Mouse (Mus musculus): ENCODE results near the gene Hist1h1c.
"Not testable (repeated sequence)": the region's sequence is repeated elsewhere in the genome, so short reads cannot be mapped to it uniquely, and the experiment has no call there.

Hist1h1c gene

DNA sequence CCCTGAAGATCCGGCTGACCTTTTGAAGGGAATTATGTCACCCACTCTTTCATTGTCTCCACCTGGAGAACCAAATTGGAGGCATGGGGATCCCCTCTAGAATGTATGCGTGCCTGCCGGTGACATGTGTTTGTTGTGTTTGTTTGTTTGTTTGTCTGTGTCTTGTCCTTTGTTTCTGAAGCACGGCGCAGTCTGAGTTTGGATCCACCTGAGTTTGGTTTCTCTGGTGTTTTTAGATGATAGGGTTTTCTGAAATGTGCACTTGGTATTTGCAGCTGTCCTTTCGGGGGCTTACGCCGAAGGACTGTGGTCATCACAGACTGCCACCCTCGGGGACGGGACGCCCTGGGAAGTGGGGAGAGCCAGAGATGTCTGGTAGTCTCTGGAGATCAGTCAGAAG is 21.4 kb upstream of the Hist1h1c start:
- no peak for DNase-seq

DNA sequence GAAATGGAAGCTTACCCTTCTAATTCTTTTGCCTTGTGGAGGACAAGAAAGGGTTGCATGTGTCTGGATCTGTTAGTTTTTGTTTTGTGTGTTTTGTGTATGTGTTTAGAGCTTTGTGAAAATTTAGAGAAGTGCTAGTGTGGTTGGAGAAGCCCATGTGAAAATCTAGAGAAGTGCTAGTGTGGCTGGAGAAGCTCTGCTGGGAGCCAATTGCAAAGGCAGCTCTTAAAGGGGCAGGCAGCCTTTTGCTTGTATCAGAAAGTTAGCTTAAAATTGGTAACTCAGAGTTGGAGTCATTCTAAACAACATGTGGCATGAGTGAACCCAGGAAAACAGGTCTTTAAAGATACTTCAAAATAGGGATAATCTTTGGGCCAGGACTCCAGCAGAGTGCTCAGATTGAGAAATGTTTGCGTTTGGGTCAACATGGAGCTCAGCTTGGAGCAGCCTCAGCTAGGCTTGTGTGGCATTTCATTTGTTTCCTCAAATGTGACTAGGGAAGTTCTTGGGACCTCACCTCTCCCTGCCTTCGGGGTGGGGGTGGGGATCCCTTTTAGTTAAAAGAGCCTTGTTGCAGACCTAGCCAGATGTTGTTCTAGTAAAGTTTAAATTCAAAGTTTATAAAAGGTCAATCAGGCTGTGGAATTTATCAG is 20.9 kb upstream of the Hist1h1c start:
- not testable (repeated sequence) for DNase-seq

DNA sequence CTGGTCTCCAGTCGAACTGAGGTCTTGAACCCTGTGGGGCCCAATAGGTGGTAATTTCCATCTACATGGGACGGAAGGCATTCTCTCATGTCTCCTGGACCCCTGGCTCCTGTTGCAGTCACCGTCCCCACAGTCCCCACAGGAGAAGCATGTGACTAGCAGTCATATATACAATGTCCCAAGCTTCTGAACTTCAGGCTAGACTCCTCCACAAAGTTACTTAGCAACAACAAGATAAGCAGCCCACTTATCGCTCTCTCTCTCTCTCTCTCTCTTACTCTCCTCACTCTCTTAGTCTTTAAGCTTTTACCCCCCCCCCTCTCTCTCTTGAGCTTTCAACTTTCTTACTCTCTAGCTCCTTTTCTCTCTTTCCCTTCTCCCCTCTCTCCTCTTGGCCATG is 14.4 kb upstream of the Hist1h1c start:
- no peak for DNase-seq

DNA sequence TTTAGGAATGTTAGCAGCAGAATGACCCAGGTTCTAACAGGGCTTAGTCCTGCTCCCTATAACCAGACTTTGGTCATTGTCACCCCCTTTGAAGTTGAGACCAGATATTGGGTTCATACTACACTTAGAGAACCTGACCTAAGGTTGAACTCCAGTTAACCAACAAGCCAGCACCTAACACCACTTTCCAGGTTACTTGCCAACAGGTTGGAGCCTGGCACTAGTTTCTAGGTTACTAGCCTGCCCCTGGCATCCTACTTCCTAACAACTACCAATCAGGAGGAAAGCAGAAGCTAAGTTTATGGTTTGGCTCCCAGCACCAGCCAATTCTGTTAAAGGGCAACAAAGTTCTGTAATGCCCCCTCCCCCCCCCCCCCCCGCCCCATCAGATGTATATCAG is 13.4 kb upstream of the Hist1h1c start:
- DNase-seq, result no peak

DNA sequence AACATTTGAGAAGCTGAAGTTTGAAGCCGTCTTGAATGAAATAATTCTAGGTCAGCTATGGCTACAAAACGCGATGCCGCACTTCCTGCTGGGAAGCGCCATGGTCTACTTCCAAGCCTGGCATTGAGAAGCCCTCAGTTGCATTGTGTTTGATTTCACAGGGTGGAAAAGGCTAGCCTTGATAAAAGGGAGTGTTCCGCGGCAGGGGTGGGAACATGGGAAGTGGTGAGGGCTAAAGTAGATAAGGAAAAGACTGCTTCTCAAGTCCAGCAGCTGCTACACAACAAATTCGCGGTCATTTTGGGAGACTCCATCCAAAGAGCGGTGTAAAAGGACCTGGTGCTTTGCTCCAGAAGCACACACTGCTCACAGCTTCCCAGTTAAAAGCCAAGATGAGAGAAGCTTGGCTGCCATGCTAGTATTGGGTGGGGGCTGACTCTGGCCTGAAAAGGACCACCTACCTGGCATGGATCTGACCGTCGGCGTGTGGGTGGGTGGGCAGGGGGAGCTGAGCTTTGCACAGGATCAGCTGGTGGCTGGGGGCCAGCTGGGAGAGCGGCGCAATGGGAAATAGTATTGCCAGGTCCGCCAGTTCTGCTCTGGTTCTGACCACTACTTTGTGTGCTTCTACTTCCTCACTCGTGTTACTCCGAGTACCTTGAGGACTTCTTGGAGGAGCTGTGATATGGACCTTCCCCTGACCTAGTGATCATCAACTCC is 10.0 kb upstream of the Hist1h1c start:
- DNase-seq, result no peak

DNA sequence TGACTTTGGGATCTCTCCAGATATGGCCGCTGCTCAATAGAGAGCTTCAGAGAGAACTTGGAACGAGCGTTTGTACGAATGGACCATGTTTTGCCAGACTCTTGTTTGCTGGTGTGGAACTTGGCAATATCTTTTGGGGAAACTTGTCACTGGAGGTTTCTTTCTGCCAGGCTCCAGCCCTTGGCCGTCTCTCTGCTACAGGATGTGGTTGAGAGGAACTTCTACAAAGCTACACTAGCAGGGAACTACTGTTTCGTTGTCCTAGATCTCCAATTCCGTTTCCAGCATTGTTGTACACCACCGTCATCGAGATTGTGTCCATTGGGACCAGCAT is 9.4 kb upstream of the Hist1h1c start:
- DNase-seq, result no peak

DNA sequence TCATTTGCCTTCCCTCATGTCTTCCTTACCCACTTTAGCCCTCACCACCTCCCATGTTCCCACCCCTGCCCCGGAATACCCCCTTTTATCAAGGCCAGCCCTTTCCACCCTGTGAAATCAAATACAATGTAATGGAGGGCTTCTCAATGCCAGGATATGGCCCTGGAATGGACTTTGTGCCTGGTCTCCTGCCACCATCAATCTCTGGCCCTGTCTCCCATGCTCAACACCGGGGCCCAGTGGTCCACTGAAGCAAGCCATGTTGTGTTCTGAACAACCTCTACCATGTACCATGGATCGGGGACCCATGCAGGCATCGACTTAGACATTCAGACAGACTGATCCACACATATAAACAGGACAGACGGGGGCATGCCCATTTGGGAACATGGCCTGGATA is 8.9 kb upstream of the Hist1h1c start:
- DNase-seq, result no peak

DNA sequence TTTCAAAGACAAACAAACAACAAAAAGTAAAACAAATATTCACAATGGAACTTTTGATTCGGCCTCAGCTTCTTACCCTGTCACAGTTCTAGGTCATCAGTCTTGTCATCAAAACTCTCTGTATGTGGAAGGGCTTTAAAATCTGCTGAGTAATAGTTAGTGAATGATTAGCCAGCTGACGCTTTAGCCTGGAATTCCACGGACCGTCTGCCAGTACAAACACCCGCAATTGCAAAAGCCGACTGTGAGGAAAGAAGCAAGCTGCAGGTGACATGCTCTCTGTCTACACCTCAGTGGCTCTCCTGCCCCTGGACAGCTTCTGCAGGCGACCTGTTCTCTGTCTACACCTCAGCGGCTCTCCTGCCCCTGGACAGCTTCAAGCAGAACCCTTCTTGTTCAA is 8.1 kb upstream of the Hist1h1c start:
- peak; percentile 70 to 89 for DNase-seq

DNA sequence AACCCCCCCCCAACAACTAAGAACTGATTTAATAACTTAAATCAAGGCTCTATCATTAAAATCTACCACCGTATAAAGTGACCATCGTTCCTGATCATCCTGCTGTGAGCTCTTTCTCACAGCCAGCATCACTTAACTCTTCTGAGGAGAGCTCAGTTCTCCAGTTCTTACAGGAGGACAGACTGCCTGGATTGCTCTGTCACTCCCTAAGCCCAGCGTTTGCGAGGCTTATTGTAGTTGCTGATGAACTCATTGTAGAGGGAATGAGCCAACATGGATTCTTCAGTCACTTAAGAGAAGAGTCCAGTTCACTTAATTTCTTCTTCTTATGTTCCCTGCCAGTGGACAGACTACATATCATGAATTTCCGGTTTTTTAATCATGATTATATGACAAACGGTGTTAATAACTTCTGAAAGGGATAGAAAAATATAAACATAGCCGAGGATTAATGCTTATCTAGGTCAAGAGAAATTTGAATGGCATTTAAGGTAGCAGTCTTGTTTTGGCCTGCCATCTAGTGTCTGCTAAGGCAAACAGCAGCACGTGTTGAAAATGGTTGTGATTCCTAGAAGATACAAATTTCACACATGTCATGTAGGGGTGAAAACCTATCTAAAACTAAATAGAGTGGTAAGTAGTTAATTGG is 6.3 kb upstream of the Hist1h1c start:
- peak; percentile 46 to 48 for DNase-seq

DNA sequence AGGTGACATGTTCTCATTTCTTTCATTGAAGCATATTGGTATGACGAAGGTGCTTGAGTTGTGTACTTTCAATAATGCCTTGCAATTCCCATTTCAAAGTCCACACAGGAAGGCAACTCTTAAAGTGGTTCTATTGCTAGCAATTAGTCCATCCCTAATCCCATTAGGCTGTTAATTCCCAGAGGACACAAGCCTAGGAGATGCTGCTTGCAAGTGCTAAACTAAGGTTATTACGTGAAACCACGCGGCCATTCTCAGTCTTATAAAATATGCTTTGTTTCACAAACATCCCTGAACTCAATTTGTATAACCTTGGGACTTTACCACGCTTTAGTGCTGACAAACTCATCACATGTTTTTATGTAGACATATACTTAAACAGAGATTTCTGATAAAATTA is 1.5 kb upstream of the Hist1h1c start:
- no peak for DNase-seq

DNA sequence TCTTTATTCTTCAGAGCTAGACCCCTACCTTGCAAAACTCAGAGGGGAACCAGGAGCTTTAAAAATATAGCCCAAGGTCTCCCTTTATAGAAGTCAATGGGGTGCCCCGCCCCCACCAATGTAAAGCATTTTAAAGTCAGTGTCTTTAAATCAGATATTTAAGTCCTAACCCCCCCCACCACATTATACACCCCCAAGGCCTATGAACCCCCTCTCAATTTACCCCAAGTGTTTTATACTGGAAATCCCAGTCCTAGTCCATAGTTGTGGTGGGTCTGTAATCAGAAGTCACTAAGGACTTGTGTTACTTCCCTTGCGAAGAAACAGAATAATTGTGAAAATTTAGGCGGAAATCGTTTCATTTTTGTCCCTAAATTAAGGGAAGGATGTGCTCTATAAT is 567 bp upstream of the Hist1h1c start:
- peak in 1 of 2 experiments; percentile 49 for DNase-seq

DNA sequence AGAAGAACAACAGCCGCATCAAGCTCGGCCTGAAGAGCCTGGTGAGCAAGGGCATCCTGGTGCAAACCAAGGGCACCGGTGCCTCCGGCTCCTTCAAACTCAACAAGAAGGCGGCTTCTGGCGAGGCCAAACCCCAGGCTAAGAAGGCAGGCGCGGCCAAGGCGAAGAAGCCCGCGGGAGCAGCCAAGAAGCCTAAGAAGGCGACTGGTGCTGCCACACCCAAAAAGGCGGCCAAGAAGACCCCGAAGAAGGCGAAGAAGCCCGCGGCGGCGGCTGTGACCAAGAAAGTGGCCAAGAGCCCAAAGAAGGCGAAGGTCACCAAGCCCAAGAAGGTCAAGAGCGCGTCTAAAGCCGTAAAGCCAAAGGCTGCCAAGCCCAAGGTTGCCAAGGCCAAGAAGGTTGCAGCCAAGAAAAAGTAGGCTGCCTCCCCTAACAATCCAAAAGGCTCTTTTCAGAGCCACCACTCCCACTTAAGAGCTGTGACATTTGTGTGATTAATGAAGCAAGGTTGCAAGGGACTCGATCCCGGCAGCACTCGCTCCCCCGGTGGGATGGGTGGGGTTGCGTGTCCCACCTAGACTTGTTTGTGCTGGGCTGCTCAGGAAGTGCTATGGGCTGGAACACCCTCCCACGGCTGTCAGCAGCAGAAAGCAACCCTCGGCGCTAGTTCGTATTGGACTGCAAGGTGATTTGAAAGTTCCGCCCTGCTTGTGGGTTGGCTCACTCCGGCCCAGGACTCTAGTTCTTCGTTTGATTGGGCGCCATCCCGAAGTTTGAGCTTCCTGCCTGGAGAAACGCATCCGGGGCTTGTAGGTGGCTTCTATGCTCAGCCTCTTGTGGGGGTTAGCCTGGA is 687 bp downstream of the Hist1h1c start:
- DNase-seq, result peak; percentile 94 to 98

DNA sequence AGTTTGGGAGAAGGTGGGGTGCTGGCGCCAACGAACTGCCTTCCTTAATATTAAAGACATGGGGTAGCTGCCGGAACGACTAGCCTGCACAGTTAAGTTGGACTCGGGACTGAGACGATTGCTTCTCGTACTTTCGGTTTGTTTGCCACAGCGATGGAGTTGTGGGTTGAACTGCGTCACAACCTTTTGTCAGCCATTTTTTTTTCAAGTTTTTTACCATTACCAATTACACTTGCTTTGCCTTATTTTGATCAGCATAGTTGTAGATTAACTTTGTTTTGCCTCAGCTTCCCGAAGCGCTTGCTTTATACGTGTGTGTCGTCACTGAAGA is 1.3 kb downstream of the Hist1h1c start:
- DNase-seq, result no peak

DNA sequence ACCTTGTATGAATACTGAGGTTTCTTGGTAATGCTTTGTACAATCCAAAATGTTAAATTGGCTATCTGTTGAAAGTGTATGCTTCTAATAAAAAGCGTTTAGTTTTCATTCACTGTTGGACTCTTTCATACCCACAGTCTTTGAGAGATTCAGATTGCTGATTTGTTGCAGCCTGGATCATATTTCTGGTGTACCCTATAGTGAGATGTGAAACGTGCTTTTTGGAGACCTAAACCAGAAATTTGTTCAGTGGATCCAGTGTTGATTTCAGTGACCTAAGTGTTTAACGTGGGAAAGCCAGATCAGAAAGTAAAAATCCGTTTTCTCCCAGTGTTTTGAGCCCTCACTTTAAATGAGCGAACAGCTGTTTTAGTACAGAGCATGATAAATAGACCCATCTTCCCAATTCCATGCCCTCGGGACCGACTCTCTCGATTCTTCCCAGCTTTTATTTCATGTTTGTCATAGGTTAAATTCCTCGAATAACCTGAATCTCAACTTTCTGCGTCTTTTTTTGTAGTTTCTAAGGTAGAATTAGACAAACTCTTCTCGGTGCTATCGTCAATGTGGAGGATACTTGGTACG is 1.7 kb downstream of the Hist1h1c start:
- no peak for DNase-seq

DNA sequence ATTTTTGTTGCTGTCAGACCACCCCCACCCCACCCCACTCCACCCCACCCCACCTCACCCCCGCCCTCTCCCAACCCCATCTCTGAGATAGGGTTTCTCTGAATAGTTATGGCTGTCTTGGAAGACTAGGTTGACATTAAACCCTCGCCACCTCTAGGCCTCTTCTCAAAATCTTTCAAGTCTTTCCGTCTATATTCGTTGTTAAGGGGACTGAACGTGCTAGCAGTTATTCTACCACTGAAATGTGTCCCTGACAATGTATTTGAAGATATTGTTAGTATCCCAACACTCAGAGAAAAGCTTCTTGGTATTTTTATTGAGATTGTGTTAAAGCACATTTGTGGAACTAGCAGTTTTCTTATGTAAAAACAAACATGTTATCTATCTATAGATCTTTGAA is 2.3 kb downstream of the Hist1h1c start:
- no peak for DNase-seq

DNA sequence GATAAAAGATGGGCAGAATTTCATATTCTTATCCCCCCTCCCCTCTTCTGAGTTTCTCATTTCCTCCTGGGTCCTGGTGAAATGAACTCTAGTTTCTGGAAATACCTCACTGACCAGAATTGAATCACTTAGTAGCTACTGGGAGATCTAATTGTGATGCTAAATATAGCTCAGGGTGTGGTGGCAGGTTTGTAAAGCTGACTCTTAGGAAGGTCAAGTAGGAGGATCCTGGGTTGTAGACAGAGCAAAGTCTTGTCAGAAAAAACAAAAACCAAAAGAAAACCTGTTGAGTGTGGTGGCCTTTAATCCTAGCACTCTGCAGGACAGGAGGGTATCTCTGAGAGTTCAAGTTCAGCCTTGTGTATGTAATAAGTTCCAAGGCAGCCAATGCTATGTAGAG is 3.4 kb downstream of the Hist1h1c start:
- no peak for DNase-seq

DNA sequence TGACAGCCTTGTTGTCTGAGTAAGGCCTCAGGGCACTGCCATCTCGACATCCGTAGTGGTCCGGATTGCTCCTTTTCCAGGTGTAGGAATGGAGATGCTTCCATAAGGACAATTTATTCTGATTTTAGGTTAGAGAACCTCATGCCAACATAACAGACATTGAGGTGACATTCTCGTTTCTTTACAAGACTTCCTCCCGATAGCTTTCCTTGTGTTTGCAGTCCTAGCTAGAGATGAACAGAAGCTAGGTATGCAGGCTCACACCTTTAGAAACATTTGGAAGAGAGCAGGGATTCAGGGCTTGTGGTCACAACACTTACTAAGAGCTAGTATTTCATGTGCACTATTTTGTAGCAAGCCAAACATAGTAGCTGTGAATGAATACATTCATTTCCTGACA is 4.6 kb downstream of the Hist1h1c start:
- DNase-seq, result no peak

DNA sequence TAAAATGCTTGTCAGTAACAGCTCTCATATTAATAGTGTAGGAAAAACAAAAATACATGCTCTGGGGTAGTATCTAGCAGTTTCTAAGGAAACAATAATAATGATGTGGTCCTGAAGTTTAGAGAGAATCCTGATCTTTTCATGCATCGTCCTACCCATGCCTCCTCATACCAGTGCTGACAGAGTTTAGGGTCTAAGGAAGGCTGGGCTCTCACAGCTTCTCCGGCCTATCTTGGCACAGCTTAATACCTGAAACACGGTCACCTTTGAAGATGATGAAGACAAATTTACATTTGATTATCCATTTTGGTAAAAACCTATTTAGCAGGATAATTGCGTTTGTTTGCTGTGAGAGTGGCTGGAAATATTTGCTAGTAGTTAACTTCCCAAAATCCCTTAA is 5.4 kb downstream of the Hist1h1c start:
- no peak for DNase-seq

DNA sequence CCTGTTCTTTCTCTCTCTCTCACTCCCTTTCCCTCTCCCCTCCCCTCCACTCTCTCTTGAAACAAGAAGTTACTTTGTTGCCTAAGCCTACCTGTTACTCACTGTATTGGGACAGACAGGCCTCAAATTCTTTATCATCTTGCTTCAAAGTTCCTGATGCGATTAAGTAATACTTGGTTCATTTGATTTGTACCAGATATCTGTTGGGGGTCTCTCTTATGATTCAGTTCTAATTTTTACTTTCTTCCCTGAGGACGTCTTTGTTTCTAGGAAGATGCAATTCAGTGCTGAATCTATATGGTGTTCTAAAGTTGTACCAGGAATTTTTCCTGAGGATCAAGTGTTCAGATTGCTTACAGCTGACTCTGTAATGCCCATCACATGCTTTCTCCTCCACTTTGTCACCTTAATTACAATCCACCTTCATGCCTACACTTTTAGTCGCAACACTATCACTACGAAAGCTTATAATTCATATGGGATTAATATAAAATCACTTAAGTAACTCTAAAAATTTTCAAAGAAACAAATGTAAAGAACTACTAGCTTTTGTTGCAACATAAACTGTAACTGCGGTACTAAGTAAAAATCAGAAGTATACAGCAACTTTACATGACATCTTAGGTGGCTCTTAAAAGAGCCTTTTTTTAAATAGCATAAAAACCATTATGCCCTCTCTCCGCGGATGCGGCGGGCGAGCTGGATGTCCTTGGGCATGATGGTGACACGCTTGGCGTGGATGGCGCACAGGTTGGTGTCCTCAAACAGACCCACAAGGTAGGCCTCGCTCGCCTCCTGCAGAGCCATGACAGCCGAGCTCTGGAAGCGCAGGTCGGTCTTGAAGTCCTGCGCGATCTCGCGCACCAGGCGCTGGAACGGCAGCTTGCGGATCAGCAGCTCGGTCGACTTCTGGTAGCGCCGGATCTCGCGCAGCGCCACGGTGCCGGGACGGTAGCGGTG is 6.1 kb downstream of the Hist1h1c start:
- no peak for DNase-seq

DNA sequence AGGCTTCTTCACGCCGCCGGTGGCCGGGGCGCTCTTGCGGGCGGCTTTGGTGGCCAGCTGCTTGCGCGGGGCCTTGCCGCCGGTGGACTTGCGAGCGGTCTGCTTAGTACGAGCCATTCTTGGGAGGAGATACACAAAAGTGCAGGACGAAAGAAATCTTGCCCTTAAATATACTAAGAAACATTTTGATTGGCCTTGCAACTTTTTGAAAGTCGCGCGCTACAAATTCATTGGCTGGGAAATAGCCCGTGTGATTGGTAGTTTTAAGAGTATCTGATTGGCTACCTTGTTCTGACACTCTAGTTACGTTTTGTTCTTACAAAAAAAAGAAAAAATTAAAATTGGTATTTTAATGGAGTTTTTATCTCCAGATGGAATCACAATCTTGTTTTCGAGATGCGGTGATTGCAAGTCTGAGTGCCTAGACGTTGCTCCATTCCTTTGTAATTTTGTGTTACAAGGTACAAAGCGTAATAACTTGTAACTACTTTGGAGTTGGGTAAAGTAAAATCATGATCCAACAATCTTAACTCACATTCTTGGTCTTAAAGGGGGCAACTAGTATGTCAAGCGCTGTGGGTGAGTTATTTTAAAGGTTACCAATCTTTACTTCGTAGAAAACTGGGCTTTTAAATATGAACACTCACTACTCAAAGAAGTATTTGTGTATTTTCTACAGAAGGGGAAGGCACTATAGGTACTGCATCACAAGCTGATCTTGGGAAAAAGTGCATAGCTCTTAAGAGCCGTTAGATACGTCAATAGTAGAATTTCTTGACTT is 7.0 kb downstream of the Hist1h1c start, which contains the start of gene Hist1h3c:
Gene Hist1h3c, minus strand, starts transcription at position 222 of the 781 bp plus-strand sequence.
- peak; percentile 87 to 92 for DNase-seq
